Mouse (Mus musculus) ovary, adult 18-20 months (tissue): ENCODE measurements around the gene Mcoln1.

ENCODE experiments used
- DNase-seq: peaks from one replicate; pipeline ENCODE4 v3.0.0; 2022; ENCODE audit warnings: low spot score, mixed read lengths

Mcoln1 gene

GRCm38 (mm10) chr8:3498583-3498982, 1.7 kb upstream of the Mcoln1 start:
- no peak for DNase-seq

DNA sequence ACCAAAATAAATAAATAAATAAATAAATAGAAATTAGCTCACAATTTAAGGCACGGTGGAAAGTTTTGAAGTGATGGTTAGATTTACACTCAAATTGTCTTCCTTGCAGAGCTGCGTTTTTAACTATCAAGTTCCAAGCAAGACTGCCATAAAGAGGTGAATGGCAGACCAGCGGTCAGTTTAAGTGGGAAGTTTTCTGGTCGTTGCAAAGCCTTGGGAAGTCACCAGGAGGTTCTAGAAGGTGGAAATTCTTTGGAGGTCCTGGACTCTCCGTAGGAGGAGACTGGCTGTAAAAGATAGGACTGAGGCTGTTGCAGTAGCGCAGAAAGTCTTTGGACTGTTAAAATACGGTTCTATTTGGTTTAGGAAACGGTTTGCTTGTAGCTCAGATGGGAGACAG, 506 bp upstream of the Mcoln1 start:
- DNase-seq = no peak

GRCm38 (mm10) chr8:3502217-3502616, 2.0 kb downstream of the Mcoln1 start:
- no peak for DNase-seq

GRCm38 (mm10) chr8:3507979-3508754, 7.9 kb downstream of the Mcoln1 start:
- no peak for DNase-seq

- DNase-seq = no peak
Observed at GRCm38 (mm10) chr8:3514681-3515247, 14.5 kb downstream of the Mcoln1 start.

GRCm38 (mm10) chr8:3515260-3515671, 15.0 kb downstream of the Mcoln1 start, which contains the start of gene Pnpla6:
Gene Pnpla6 (plus strand): TSS chr8:3515384.
- DNase-seq = peak; percentile 78

- no peak for DNase-seq
Observed at GRCm38 (mm10) chr8:3515771-3516417, 15.6 kb downstream of the Mcoln1 start.

DNA sequence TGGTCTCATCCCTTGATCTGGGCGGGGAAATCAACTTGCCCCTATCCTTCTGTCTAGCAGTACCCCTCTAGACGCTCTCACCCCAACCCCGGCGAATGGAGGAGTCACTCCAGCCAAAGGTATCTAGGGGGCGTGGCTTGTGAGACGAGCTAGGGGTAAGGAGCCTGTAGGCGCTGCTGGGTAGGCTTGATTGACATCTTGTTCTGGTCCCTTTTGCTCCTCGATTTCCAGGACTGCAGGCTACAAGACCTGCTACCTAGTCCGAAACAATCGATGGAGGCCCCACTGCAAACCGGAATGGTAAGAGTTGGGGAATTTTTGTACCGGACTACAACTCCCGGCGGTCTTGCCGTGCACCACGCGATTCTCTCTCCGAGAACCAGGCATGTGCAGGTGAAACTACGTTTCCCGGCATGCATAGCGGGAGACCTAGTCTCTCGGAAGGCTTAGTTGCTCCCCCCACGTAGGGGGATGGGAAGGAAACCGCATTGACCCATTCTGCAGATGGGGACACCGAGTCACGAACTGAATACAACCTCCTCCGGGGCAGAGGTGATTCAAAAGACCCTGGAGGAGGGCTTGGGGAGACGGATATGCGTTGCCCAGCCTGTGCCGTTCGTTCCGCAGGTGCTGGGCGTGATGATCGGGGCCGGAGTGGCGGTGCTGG, 16.3 kb downstream of the Mcoln1 start:
- DNase-seq = peak; percentile 89

GRCm38 (mm10) chr8:3517117-3517495, 16.8 kb downstream of the Mcoln1 start:
- DNase-seq = no peak

DNA sequence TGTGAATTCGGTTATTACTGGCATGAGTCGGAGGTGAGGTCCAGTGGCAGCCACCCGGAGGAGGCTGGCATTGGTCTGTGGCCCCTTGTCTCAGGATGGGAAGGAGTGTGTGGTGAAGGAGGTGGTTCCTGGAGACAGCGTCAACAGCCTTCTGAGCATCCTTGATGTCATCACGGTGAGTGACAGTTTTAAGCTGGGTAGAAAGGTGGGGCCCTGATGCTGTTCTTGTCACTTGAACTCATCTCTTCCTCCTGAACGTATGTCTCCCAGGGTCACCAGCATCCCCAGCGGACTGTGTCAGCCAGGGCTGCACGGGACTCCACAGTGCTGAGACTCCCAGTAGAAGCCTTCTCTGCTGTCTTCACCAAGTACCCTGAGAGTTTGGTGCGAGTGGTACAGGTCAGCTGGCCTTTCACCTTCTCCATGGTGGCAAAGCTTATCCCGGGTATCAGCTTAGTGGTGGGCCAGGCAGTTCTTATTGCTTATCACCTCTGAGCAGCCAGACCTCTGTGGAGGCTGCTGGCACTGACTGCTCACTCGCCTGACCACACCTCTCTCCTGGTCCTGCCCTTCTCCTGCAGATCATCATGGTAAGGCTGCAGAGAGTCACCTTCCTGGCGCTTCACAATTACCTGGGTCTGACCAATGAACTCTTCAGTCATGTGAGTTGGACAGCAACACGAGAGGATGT, 21.9 kb downstream of the Mcoln1 start:
- DNase-seq = no peak

- no peak for DNase-seq
Observed at GRCm38 (mm10) chr8:3530816-3531215, 30.6 kb downstream of the Mcoln1 start.

DNA sequence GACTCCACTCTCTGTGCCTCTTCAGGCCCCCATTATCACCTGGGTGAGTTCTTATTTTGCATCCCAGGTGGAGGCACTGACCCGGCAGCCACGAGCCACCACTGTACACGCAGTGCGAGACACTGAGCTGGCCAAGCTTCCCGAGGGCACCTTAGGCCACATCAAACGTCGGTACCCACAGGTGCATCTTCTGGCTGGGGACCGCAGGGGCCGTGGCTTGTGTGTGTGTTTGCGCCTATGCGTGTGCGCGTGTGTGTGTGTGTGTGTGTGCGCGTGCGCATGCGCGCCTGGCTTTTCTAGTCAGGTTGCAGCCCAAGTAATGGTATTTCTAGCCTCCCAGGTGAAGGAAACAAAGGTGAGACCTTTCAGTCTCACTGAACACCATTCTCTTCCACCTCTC, 31.7 kb downstream of the Mcoln1 start:
- DNase-seq = no peak

DNA sequence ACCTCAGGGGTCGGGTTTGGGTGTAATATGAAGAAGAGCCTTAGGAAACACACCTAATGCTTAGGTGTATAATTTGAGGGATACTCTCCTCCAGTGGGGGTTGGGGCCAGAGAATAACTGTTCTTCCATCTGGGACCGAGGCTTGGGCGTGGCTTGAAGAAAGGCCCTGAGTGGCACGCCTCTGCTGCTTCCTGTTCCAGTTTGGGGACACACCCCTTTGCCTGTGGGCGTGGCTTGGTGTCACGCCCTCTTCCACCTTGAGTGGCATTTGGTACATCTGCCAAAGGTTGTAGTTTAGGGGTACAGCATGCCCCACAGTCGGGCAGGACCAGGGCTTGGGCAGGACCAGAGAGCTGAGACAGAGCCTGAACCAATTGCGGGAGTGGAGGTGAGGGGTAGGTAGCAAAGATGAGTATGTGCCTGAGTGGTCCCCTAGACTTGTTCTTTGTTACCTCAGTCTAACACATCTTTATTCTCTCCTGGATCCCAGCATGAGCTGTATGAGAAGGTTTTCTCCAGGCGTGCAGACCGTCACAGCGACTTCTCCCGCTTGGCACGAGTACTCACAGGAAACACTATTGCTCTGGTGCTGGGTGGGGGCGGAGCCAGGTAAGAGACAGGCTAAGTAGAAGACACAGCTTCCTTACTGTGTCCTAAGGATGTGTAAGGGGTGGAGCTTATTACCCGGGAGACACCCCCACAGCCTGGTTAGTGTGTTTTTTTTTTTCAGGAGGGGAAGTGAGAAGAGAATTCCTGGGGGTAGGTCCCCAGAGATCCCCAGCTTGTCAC, 36.0 kb downstream of the Mcoln1 start:
- no peak for DNase-seq

DNA sequence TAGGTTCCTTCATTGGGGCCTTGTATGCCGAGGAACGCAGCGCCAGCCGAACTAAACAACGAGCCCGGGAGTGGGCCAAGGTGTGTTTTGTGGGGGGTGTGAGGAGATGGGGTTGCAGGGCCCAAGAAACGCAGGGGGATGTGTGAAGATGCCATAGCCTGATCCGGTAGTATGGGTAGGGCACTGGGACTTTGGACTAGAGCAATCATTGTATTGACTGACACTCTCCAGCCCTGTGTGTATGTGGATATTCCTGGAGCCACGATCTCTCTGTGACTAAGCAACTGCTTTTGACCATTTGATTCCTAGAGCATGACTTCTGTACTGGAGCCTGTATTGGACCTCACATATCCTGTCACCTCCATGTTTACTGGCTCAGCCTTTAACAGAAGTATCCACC, 36.7 kb downstream of the Mcoln1 start:
- DNase-seq = no peak

DNA sequence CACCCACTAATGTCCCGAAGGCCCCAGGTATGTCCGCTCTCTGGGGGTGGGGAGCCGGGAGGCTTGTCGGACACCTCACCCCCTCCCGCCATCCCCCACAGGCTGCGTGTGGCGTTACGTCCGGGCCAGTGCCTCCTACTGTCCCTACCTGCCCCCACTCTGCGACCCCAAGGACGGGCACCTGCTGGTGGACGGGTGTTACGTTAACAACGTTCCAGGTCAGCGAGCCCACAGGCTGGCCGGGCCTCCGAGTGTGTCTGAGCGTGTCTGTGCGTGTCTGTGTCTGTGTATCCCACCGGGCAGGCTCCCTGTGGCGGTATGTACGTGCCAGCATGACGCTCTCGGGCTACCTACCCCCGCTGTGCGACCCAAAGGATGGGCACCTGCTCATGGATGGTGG, 37.4 kb downstream of the Mcoln1 start:
- DNase-seq = no peak

- no peak for DNase-seq
Observed at GRCm38 (mm10) chr8:3539146-3539545, 38.9 kb downstream of the Mcoln1 start.

DNA sequence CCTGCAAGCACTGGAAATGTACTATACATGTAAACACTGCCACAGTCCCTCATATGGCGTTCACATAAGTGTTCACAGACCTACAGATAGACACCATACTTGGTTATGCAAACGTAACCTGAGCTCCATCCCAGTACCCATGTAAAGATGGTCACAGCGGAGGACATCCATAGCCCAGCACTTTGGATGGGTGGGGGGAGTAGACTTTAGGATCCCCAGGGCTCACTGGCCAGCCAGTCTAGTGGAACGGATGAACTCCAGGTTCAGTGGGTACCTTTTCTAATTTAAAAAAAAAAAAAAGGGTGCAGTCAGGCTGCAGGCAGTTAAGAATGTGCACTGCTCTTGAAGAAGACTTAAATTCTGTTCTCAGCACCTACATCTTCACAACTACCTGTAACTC, 39.8 kb downstream of the Mcoln1 start:
- no peak for DNase-seq

GRCm38 (mm10) chr8:3546511-3546910, 46.3 kb downstream of the Mcoln1 start:
- DNase-seq = no peak

DNA sequence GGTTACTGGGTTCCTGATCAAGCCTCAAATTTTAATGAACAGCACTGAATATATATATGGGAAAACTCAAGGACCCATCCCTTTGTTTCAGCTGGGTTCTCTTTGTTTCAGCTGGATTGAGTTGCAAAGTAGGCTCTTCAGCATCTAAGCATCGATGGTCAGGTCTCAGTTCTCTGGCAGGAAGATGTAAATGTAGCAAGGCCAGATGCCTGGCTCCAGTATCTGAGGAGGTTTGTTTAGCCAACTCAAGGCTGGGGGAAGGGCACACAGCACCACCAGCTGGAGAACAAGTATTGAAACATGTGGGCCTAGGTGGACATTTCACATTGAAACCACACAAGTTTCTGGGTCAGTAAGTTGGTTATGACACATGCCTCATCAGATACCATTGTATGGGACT, 52.0 kb downstream of the Mcoln1 start:
- DNase-seq = no peak

DNA sequence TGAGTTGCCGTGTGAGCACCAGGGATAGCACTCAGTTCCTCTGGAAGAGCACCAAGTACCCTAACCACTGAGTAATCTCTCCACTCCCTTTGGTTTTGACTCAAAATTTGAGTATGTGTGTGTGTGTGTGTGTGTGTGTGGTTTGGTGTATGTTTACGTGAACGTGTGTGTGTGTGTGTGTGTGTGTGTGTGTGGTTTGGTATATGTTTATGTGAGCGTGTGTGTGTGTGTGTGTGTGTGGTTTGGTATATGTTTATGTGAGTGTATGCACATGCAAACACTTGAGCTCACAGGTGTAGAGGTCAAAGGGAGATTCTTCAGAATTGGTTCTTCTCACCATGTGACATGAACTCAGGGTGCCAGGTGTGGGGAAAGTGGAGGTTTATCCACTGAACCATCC, 55.9 kb downstream of the Mcoln1 start:
- DNase-seq = no peak
